Mouse (Mus musculus) liver, embryonic 14.5 days (tissue): ENCODE results near the gene Mtmr6.

Source experiments
- CTCF ChIP-seq: IDR thresholded peaks from 2 replicates; pipeline ENCODE4 v1.5.1; 2016; ENCODE audit warnings: antibody characterized with exemption, low read depth, control low read depth
- EP300 ChIP-seq: IDR thresholded peaks from 2 replicates; pipeline ENCODE4 v1.6.1; 2016; ENCODE audit warnings: antibody characterized with exemption, low read depth

DNA sequence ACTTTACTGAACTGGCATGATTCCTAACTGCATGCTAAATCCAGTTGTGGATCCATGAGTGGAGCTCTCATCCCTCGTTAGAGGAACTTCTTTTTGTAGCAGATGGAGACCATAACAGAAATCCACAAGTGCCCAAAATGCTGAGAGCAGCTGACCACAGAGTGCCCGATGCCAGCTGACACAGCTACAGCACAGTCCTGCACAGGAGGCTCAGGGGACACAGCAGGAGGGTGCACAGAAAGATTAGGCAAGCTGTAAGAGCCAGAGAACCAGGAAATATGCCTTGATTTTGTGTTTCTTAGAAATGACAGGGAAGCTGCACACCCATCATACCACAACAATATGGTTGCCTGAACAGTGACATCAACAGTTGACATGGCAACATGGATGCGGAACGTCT is 37.4 kb downstream of the Mtmr6 start:
- TF ChIP-seq CTCF (no peak), EP300 (no peak)
